Mouse (Mus musculus): ENCODE data around the gene Vmn2r61.

The Vmn2r61 gene

GRCm38 (mm10) chr7:42259753-42260152 lies at the start of gene Vmn2r61:
Gene Vmn2r61 (plus strand): TSS chr7:42260053.
- DNase-seq = no peak
